Mouse (Mus musculus): ENCODE data around the gene Ube2d2b.

The Ube2d2b gene

GRCm38 (mm10) chr5:107855546-107855945 is 25.6 kb downstream of the Ube2d2b start:
- DNase-seq (ENCODE audit: inconsistent ontology term): no peak

GRCm38 (mm10) chr5:107858963-107859362 is 29.1 kb downstream of the Ube2d2b start:
- no peak for DNase-seq (ENCODE audit: inconsistent ontology term)

GRCm38 (mm10) chr5:107863971-107864370 is 34.1 kb downstream of the Ube2d2b start:
- no peak for DNase-seq (ENCODE audit: inconsistent ontology term)

GRCm38 (mm10) chr5:107866127-107867126 is 36.5 kb downstream of the Ube2d2b start:
- DNase-seq (ENCODE audit: inconsistent ontology term): no peak

GRCm38 (mm10) chr5:107867970-107868904 is 38.3 kb downstream of the Ube2d2b start:
- peak; percentile 81 for DNase-seq (ENCODE audit: inconsistent ontology term)

GRCm38 (mm10) chr5:107868905-107869424 is 39.1 kb downstream of the Ube2d2b start:
- DNase-seq (ENCODE audit: inconsistent ontology term): peak; percentile 98

- no peak for DNase-seq (ENCODE audit: inconsistent ontology term)
These were observed 39.8 kb downstream of the Ube2d2b start for GRCm38 (mm10) chr5:107869701-107870100.

GRCm38 (mm10) chr5:107873330-107873729 is 43.4 kb downstream of the Ube2d2b start:
- no peak for DNase-seq (ENCODE audit: inconsistent ontology term)

GRCm38 (mm10) chr5:107873886-107874302 is 44.0 kb downstream of the Ube2d2b start:
- DNase-seq (ENCODE audit: inconsistent ontology term): no peak

GRCm38 (mm10) chr5:107874561-107875260 is 44.8 kb downstream of the Ube2d2b start, which contains the start of gene Evi5:
Gene Evi5, minus strand, starts transcription at chr5:107875107.
- no peak for DNase-seq (ENCODE audit: inconsistent ontology term)

- DNase-seq (ENCODE audit: inconsistent ontology term): no peak
These were observed 45.3 kb downstream of the Ube2d2b start for GRCm38 (mm10) chr5:107875261-107875611.

GRCm38 (mm10) chr5:107877053-107877452 is 47.2 kb downstream of the Ube2d2b start:
- no peak for DNase-seq (ENCODE audit: inconsistent ontology term)

GRCm38 (mm10) chr5:107880710-107881109 is 50.8 kb downstream of the Ube2d2b start:
- no peak for DNase-seq (ENCODE audit: inconsistent ontology term)

Measured in Muller cell, postnatal 12 days (primary cell).